Mouse (Mus musculus): ENCODE measurements around the gene Ubr4.

- TF ChIP-seq POLR2A (IDR thresholded peaks at IDR 0.05; ENCODE audit: insufficient read depth, low read depth, low read length) (no peak), CTCF (IDR thresholded peaks at IDR 0.05) (no peak)
These were observed 183.3 kb downstream of the Ubr4 start for GRCm38 (mm10) chr4:139535719-139536118.
